10 mouse cellular contexts compared by ENCODE assay signal in genomic region chr10:84656618-84657017, GRCm38 (mm10). TPM values are rescaled to one million over a fixed set of nuclear protein-coding genes. Genes with fewer than 3 reads are reported as not detected.
A peak's percentile ranks its signal among the peaks of the same experiment; 100 is the strongest.
DNase-seq lines count a peak whose midpoint lies in the region; ATAC-seq and TF ChIP-seq lines count a peak whose summit lies in the region.
"Had no signal": no experiment of that assay in that cellular context is flagged by ENCODE, and none has a peak within 500 bp of the region (broad histone marks: within the 10 kb centered on the region; RNA-seq: fewer than 3 reads in every experiment).

No protein-coding gene starts in this region.

- no peak for TF ChIP-seq EP300 in stomach, postnatal 0 days (optimal IDR thresholded peaks at IDR 0.05)

- no peaks in the 10 kb centered on the region for H3K36me3 ChIP-seq in forebrain, embryonic 16.5 days (ENCODE audit: control insufficient read depth, insufficient read depth)
- peaks cover 13% of the 10 kb centered on the region; the same call in 1 of the 2 replicates for H3K36me3 ChIP-seq in forebrain, embryonic 13.5 days (ENCODE audit: poor library complexity, severe bottlenecking)
- peaks cover 4% of the 10 kb centered on the region; the same call in 1 of the 2 replicates for H3K36me3 ChIP-seq in stomach, postnatal 0 days (ENCODE audit: control insufficient read depth, insufficient read depth, low read length)

- H3K27me3 ChIP-seq in forebrain, embryonic 16.5 days (replicated peaks; ENCODE audit: control insufficient read depth, insufficient read depth, low read length) = no peaks in the 10 kb centered on the region
- H3K27me3 ChIP-seq in forebrain, embryonic 13.5 days = peaks cover 3% of the 10 kb centered on the region; the same call in 1 of the 2 replicates
- no peaks in the 10 kb centered on the region for H3K27me3 ChIP-seq in stomach, postnatal 0 days (ENCODE audit: control insufficient read depth, insufficient read depth, low read length)
- H3K27me3 ChIP-seq: neural tube, embryonic 13.5 days had no signal

- DNase-seq in Muller cell, postnatal 12 days (ENCODE audit: inconsistent ontology term) = peak; percentile 70
- DNase-seq in gastrocnemius, adult 2 months = peak; percentile 81
- peak; percentile 40 for DNase-seq in kidney, postnatal 10 days
- DNase-seq in thymus, postnatal 0 days (ENCODE audit: low spot score) = no peak
- DNase-seq in stomach, postnatal 0 days (ENCODE audit: low spot score) = no peak
- DNase-seq: lung, embryonic 14.5 days had no signal

- 0 out of 2 replicates have a peak, but pooled peaks have one; percentile 21 for ATAC-seq in forebrain, embryonic 16.5 days
- no peak for ATAC-seq in forebrain, embryonic 13.5 days
- no peak for ATAC-seq in megakaryocyte, adult 5-6 weeks (ENCODE audit: poor library complexity, severe bottlenecking)
- no peak for ATAC-seq in stomach, postnatal 0 days (ENCODE audit: low FRiP score, low TSS enrichment)

- H3K27ac ChIP-seq in forebrain, embryonic 16.5 days (ENCODE audit: low read length) = no peak overlapping the region
- no peak overlapping the region for H3K27ac ChIP-seq in forebrain, embryonic 13.5 days
- no peak overlapping the region; the same call in 1 of the 2 replicates for H3K27ac ChIP-seq in gastrocnemius, adult 2 months
- no peak overlapping the region for H3K27ac ChIP-seq in stomach, postnatal 0 days (replicated peaks)

- H3K4me2 ChIP-seq in forebrain, embryonic 16.5 days (ENCODE audit: low read length) = no peak overlapping the region
- H3K4me2 ChIP-seq in forebrain, embryonic 13.5 days = no peak overlapping the region
- H3K4me2 ChIP-seq in stomach, postnatal 0 days (replicated peaks; ENCODE audit: low read depth) = no peak overlapping the region
- H3K4me2 ChIP-seq: lung, embryonic 14.5 days; neural tube, embryonic 13.5 days had no signal

- intact Hi-C loops in gastrocnemius, adult 2 months (cut with DNase I) = no loop called here

- 58% methylated on average over 4 of the region's 4 CpGs for WGBS in forebrain, embryonic 16.5 days
- WGBS in forebrain, embryonic 13.5 days = 70% methylated on average over 4 of the region's 4 CpGs
- WGBS in stomach, postnatal 0 days = 76% methylated on average over 4 of the region's 4 CpGs

- no peak overlapping the region for H3K9ac ChIP-seq in forebrain, embryonic 16.5 days (replicated peaks; ENCODE audit: low read depth, low read length)
- no peak overlapping the region for H3K9ac ChIP-seq in forebrain, embryonic 13.5 days
- H3K9ac ChIP-seq in stomach, postnatal 0 days (ENCODE audit: low read length) = no peak overlapping the region
- H3K9ac ChIP-seq: lung, embryonic 14.5 days; neural tube, embryonic 13.5 days had no signal

- H3K9me3 ChIP-seq in forebrain, embryonic 16.5 days (ENCODE audit: control insufficient read depth, low read length) = no peaks in the 10 kb centered on the region
- H3K9me3 ChIP-seq in forebrain, embryonic 13.5 days (replicated peaks) = no peaks in the 10 kb centered on the region
- no peaks in the 10 kb centered on the region for H3K9me3 ChIP-seq in stomach, postnatal 0 days (ENCODE audit: control insufficient read depth, low read length)
- H3K9me3 ChIP-seq: neural tube, embryonic 13.5 days had no signal

- H3K4me1 ChIP-seq in forebrain, embryonic 16.5 days (replicated peaks; ENCODE audit: control insufficient read depth, insufficient read depth, low read length) = peaks cover 22% of the 10 kb centered on the region
- H3K4me1 ChIP-seq in forebrain, embryonic 13.5 days = peaks cover 31% of the 10 kb centered on the region
- H3K4me1 ChIP-seq in stomach, postnatal 0 days (replicated peaks; ENCODE audit: control insufficient read depth, insufficient read depth) = no peaks in the 10 kb centered on the region

- TF ChIP-seq CTCF in gastrocnemius, adult 2 months (IDR thresholded peaks at IDR 0.05) = no peak
- TF ChIP-seq CTCF in stomach, postnatal 0 days (IDR thresholded peaks at IDR 0.05; ENCODE audit: low read depth) = no peak

- H3K4me3 ChIP-seq in forebrain, embryonic 16.5 days (replicated peaks; ENCODE audit: low read length) = no peak overlapping the region
- H3K4me3 ChIP-seq in forebrain, embryonic 13.5 days = no peak overlapping the region
- H3K4me3 ChIP-seq in gastrocnemius, adult 2 months = no peak overlapping the region
- H3K4me3 ChIP-seq in stomach, postnatal 0 days (ENCODE audit: low read depth, low read length) = no peak overlapping the region
- H3K4me3 ChIP-seq: neural tube, embryonic 13.5 days had no signal

RNA-seq across cellular contexts. Expression of gene Polr3b, which starts 34.5 kb away (rescaled TPM):
- polyA plus RNA-seq in forebrain, embryonic 16.5 days (2015; fragmentation: Nextera tagmentation; extraction: Ambion mirVana) = 15.7 and 16.7 TPM in 2 replicates
- 13.3 and 13.5 TPM in 2 replicates for polyA plus RNA-seq in forebrain, embryonic 13.5 days (2015; fragmentation: Nextera tagmentation; extraction: Ambion mirVana)
- total RNA-seq in gastrocnemius, adult 2 months (2021) = 10 to 100 TPM in 1 of 2 experiments, 1 to 10 TPM in 1; 9.3 to 13.3 TPM
- 11.3 and 12.1 TPM in 2 replicates for polyA plus RNA-seq in thymus, postnatal 0 days (2015; fragmentation: Nextera tagmentation; extraction: Ambion mirVana)
- total RNA-seq in megakaryocyte, adult 5-6 weeks (2015) = 20.0 and 20.1 TPM in 2 replicates
- 26.3 and 28.7 TPM in 2 replicates for total RNA-seq in megakaryocyte, adult 5-6 weeks (2017)
- polyA plus RNA-seq in stomach, postnatal 0 days (2015; fragmentation: Nextera tagmentation; extraction: Ambion mirVana) = 4.5 and 4.9 TPM in 2 replicates

Comparison
In these comparisons a context has a peak if more than half of its experiments do, and no peak if none do; other contexts are left out.
1. DNase-seq: peak in Muller cell, postnatal 12 days (single experiment), gastrocnemius, adult 2 months (single experiment) and kidney, postnatal 10 days (single experiment); none in thymus, postnatal 0 days (single experiment) and stomach, postnatal 0 days (single experiment).